Mouse (Mus musculus) right cerebral cortex, postnatal 14 days (tissue): ENCODE results near the gene Bptf.
"Not testable (repeated sequence)": the region's sequence is repeated elsewhere in the genome, so short reads cannot be mapped to it uniquely, and the experiment has no call there.

ENCODE experiments used
- DNase-seq: peaks from one replicate; pipeline ENCODE4 v3.0.0; 2022

The Bptf gene

GRCm38 (mm10) chr11:107131749-107132421 is at the start of gene Bptf:
Gene Bptf (minus strand): TSS chr11:107132127.
- DNase-seq = peak; percentile 91

- DNase-seq = no peak
These were observed 29.3 kb upstream of the Bptf start for GRCm38 (mm10) chr11:107161215-107161614.

GRCm38 (mm10) chr11:107159034-107159433 is 27.1 kb upstream of the Bptf start:
- DNase-seq = no peak

GRCm38 (mm10) chr11:107156977-107157642 is 25.2 kb upstream of the Bptf start:
- DNase-seq = no peak

GRCm38 (mm10) chr11:107155292-107155691 is 23.4 kb upstream of the Bptf start:
- DNase-seq = no peak

- no peak for DNase-seq
These were observed 22.5 kb upstream of the Bptf start for GRCm38 (mm10) chr11:107154431-107154830.

- DNase-seq = no peak
These were observed 21.7 kb upstream of the Bptf start for GRCm38 (mm10) chr11:107153645-107154044.

GRCm38 (mm10) chr11:107151809-107152208 is 19.9 kb upstream of the Bptf start:
- no peak for DNase-seq

- not testable (repeated sequence) for DNase-seq
These were observed 12.0 kb upstream of the Bptf start for GRCm38 (mm10) chr11:107143956-107144355.

- DNase-seq = no peak
These were observed 10.5 kb upstream of the Bptf start for GRCm38 (mm10) chr11:107142382-107142781.

GRCm38 (mm10) chr11:107140756-107141155 is 8.8 kb upstream of the Bptf start:
- no peak for DNase-seq

- no peak for DNase-seq
These were observed 6.7 kb upstream of the Bptf start for GRCm38 (mm10) chr11:107138633-107139032.

- DNase-seq = no peak
These were observed 5.7 kb upstream of the Bptf start for GRCm38 (mm10) chr11:107137593-107137992.

GRCm38 (mm10) chr11:107136458-107136857 is 4.5 kb upstream of the Bptf start:
- not testable (repeated sequence) for DNase-seq

- no peak for DNase-seq
These were observed 3.8 kb upstream of the Bptf start for GRCm38 (mm10) chr11:107135741-107136140.

GRCm38 (mm10) chr11:107132426-107132825 is 499 bp upstream of the Bptf start:
- DNase-seq = no peak

GRCm38 (mm10) chr11:107130879-107131748 is 813 bp downstream of the Bptf start:
- peak; percentile 43 for DNase-seq

GRCm38 (mm10) chr11:107130221-107130788 is 1.6 kb downstream of the Bptf start:
- DNase-seq = no peak

GRCm38 (mm10) chr11:107129641-107130040 is 2.3 kb downstream of the Bptf start:
- no peak for DNase-seq

- not testable (repeated sequence) for DNase-seq
These were observed 5.2 kb downstream of the Bptf start for GRCm38 (mm10) chr11:107126716-107127115.

GRCm38 (mm10) chr11:107125011-107125410 is 6.9 kb downstream of the Bptf start:
- DNase-seq = no peak

- DNase-seq = peak; percentile 17
These were observed 7.6 kb downstream of the Bptf start for GRCm38 (mm10) chr11:107124327-107124731.

GRCm38 (mm10) chr11:107117789-107118188 is 14.1 kb downstream of the Bptf start:
- no peak for DNase-seq
